Mouse (Mus musculus): ENCODE results near the gene Pappa2.

DNA sequence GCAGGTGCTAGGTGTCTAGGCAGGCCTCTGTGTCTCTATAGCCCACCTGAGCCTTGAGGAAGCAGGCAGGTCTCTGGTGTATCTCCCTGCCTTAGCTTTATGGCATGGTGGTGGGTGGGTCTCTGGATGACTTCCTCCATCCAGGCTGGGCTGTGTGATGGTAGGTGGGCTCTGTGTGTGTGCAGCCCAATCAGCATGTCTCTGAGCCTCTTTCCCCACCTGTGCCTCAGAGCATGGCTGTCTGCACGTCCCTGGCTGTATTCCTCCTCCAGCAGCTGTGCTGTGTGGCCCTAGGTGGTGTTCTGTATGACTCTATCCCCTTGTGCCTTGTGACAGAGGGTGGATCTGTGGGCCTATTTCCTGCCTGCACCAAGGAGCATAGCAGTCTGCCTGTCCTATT, at the start of gene Pappa2:
- TF ChIP-seq CTCF (IDR thresholded peaks at IDR 0.05) (no peak), EP300 (IDR thresholded peaks at IDR 0.05; ENCODE audit: insufficient read depth, low read depth, low read length) (no peak), POLR2A (IDR thresholded peaks at IDR 0.05; ENCODE audit: insufficient read depth, low read depth, low read length) (no peak)

All from heart, adult 2 months (tissue).